Mouse (Mus musculus): ENCODE data around the gene Stox2. TPM values are rescaled to one million over a fixed set of nuclear protein-coding genes. Genes with fewer than 3 reads are reported as not detected.
"Not testable (repeated sequence)": the region's sequence is repeated elsewhere in the genome, so short reads cannot be mapped to it uniquely, and the experiment has no call there.

Stox2 gene
- polyA plus RNA-seq, 1 experiment from 2014 or later, result 22.3 TPM

GRCm38 (mm10) chr8:47439271-47439670 is 6.9 kb downstream of the Stox2 start:
- H3K36me3 ChIP-seq, result no peaks in the 10 kb centered on the region
- 55% methylated on average over 12 of the region's 12 CpGs for WGBS
- no peaks in the 10 kb centered on the region for H3K9me3 ChIP-seq
- no peak for ATAC-seq (ENCODE audit: insufficient number of reproducible peaks, insufficient read depth, low FRiP score, low TSS enrichment, low read depth)
- no peak overlapping the region for H3K9ac ChIP-seq
- no peak overlapping the region for H3K27ac ChIP-seq
- no peaks in the 10 kb centered on the region for H3K27me3 ChIP-seq
- no peaks in the 10 kb centered on the region for H3K4me1 ChIP-seq
- H3K4me3 ChIP-seq, result no peak overlapping the region
- no peak overlapping the region for H3K4me2 ChIP-seq

GRCm38 (mm10) chr8:47437976-47438375 is 8.2 kb downstream of the Stox2 start:
- WGBS, result 86% methylated on average over 6 of the region's 6 CpGs
- no peak overlapping the region for H3K4me2 ChIP-seq
- H3K36me3 ChIP-seq, result no peaks in the 10 kb centered on the region
- no peak overlapping the region for H3K9ac ChIP-seq
- H3K4me3 ChIP-seq, result no peak overlapping the region
- ATAC-seq (ENCODE audit: insufficient number of reproducible peaks, insufficient read depth, low FRiP score, low TSS enrichment, low read depth), result no peak
- H3K9me3 ChIP-seq, result no peaks in the 10 kb centered on the region
- no peaks in the 10 kb centered on the region for H3K27me3 ChIP-seq
- no peak overlapping the region for H3K27ac ChIP-seq
- H3K4me1 ChIP-seq, result no peaks in the 10 kb centered on the region

- Histone ChIP-seq H3K27ac (no peak overlapping the region), H3K36me3 (no peaks in the 10 kb centered on the region), H3K9ac (no peak overlapping the region), H3K4me3 (no peak overlapping the region), H3K4me1 (0 out of 2 replicates have a peak, but pooled peaks cover 4% of the 10 kb centered on the region), H3K27me3 (no peaks in the 10 kb centered on the region), H3K9me3 (no peaks in the 10 kb centered on the region), H3K4me2 (no peak overlapping the region)
- WGBS, result 80% methylated on average over 2 of the region's 2 CpGs
- ATAC-seq (ENCODE audit: insufficient number of reproducible peaks, insufficient read depth, low FRiP score, low TSS enrichment, low read depth), result no peak
Observed at GRCm38 (mm10) chr8:47435861-47436260, 10.3 kb downstream of the Stox2 start.

GRCm38 (mm10) chr8:47435412-47435811 is 10.8 kb downstream of the Stox2 start:
- Histone ChIP-seq H3K4me3 (no peak overlapping the region), H3K27me3 (no peaks in the 10 kb centered on the region), H3K9ac (no peak overlapping the region), H3K4me2 (no peak overlapping the region), H3K9me3 (no peaks in the 10 kb centered on the region), H3K27ac (no peak overlapping the region), H3K36me3 (no peaks in the 10 kb centered on the region), H3K4me1 (0 out of 2 replicates have a peak, but pooled peaks cover 4% of the 10 kb centered on the region)
- ATAC-seq (ENCODE audit: insufficient number of reproducible peaks, insufficient read depth, low FRiP score, low TSS enrichment, low read depth), result no peak
- 55% methylated on average over 4 of the region's 4 CpGs for WGBS

DNA sequence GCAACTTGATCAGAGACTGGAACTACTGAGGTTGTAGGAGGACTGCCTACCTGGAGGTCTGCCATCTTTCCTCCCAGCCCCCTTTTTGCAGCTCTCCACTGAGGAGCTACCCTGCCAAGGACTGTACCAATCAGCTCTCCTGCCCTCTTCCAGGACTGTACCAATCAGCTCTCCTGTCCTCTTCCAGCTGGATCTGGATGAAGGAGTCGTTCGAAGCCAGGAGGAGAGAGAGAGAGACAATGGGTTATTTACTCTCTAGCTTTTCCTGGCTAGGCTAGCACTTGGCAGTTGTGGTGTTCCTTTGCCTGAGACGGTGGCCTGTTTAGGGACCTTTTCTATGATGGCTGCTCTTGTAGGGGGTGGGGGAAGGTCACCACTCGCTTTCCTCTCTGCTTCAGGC is 14.9 kb downstream of the Stox2 start:
- Histone ChIP-seq H3K36me3 (no peaks in the 10 kb centered on the region), H3K9me3 (no peaks in the 10 kb centered on the region), H3K27ac (no peak overlapping the region), H3K27me3 (no peaks in the 10 kb centered on the region), H3K4me2 (no peak overlapping the region), H3K4me3 (no peak overlapping the region), H3K9ac (no peak overlapping the region), H3K4me1 (0 out of 2 replicates have a peak, but pooled peaks cover 4% of the 10 kb centered on the region)
- ATAC-seq (ENCODE audit: insufficient number of reproducible peaks, insufficient read depth, low FRiP score, low TSS enrichment, low read depth), result no peak
- WGBS, result 64% methylated on average over 4 of the region's 4 CpGs

DNA sequence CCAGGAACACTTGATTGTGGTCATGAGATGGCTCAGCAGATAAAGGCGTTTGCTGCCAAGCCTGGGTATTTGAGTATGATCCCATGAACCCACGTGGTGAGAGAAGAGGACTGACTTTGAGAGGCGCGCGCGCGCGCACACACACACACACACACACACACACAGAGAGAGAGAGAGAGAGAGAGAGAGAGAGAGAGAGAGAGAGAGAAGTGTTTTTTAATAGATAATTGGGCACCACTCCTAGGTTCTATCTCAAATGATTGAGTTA is 32.0 kb downstream of the Stox2 start:
- not testable (repeated sequence) for H3K9ac ChIP-seq; H3K36me3 ChIP-seq; ATAC-seq (ENCODE audit: insufficient number of reproducible peaks, insufficient read depth, low FRiP score, low TSS enrichment, low read depth); H3K27ac ChIP-seq; H3K9me3 ChIP-seq
- Histone ChIP-seq H3K4me3 (peak overlapping the region; percentile 62), H3K4me2 (peak overlapping the region; percentile 97), H3K27me3 (peaks cover 71% of the 10 kb centered on the region), H3K4me1 (peaks cover 20% of the 10 kb centered on the region)
- WGBS, result 1% methylated on average over 8 of the region's 8 CpGs

- Histone ChIP-seq H3K4me3 (peak overlapping the region; percentile 62), H3K4me1 (peaks cover 20% of the 10 kb centered on the region), H3K9ac (peak overlapping the region; percentile 72), H3K9me3 (no peaks in the 10 kb centered on the region), H3K36me3 (no peaks in the 10 kb centered on the region), H3K27ac (peak overlapping the region; percentile 23; the same call in 1 of the 2 replicates), H3K4me2 (peak overlapping the region; percentile 97), H3K27me3 (peaks cover 76% of the 10 kb centered on the region)
- under 1% methylated on average over 42 of the region's 46 CpGs for WGBS
- 0 out of 2 replicates have a peak, but pooled peaks have one; percentile 52 for ATAC-seq (ENCODE audit: insufficient number of reproducible peaks, insufficient read depth, low FRiP score, low TSS enrichment, low read depth)
Observed at GRCm38 (mm10) chr8:47413524-47414257, 32.5 kb downstream of the Stox2 start.

- H3K9me3 ChIP-seq, result no peaks in the 10 kb centered on the region
- ATAC-seq (ENCODE audit: insufficient number of reproducible peaks, insufficient read depth, low FRiP score, low TSS enrichment, low read depth), result peak; percentile 49
- H3K36me3 ChIP-seq, result no peaks in the 10 kb centered on the region
- H3K27me3 ChIP-seq, result peaks cover 83% of the 10 kb centered on the region
- peaks cover 20% of the 10 kb centered on the region for H3K4me1 ChIP-seq
- WGBS, result under 1% methylated on average over 80 of the region's 81 CpGs
- H3K4me2 ChIP-seq, result peak overlapping the region; percentile 97
- H3K27ac ChIP-seq, result peak overlapping the region; percentile 23; the same call in 1 of the 2 replicates
- peak overlapping the region; percentile 62 for H3K4me3 ChIP-seq
- peak overlapping the region; percentile 72 for H3K9ac ChIP-seq
Observed at GRCm38 (mm10) chr8:47412696-47413523, 33.3 kb downstream of the Stox2 start.

DNA sequence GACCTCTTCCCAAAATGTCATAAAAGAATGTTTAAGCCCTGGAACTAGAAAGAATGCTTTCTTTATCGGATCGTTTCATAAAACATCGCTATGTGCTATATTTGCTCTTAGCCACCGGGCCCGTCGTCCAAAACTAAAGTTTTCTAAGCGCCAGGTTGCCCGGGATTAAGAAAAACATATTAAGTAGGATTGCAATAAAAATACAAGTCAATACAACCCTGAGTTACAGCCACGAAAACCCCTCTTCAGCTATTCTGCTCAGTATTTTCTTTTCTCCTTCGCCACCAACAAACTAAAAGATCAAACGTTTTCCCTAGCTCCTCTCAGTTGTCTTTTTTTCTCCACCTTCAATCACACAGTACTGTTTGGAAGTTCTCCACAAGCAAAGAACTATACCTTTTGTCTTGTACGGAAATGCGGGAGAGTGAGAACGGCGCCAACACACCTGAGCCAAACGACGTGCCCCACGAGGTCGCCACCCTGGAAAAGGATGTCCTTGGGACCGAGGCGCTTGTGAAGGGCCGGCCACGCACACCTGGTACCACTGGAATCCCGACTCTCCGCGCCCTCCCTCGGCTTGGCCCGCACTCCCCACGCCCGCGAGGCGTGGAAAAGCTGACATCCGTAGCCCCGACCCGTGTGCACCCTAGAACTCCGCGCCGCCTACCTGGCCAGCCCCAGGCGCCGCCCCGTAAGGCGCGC is 34.0 kb downstream of the Stox2 start:
- WGBS, result under 1% methylated on average over 43 of the region's 43 CpGs
- H3K27me3 ChIP-seq, result peaks cover 91% of the 10 kb centered on the region
- H3K9me3 ChIP-seq, result no peaks in the 10 kb centered on the region
- ATAC-seq (ENCODE audit: insufficient number of reproducible peaks, insufficient read depth, low FRiP score, low TSS enrichment, low read depth), result peak; percentile 15; the same call in 1 of the 2 replicates
- H3K9ac ChIP-seq, result peak overlapping the region; percentile 72
- H3K4me2 ChIP-seq, result peak overlapping the region; percentile 97
- peaks cover 20% of the 10 kb centered on the region for H3K4me1 ChIP-seq
- no peaks in the 10 kb centered on the region for H3K36me3 ChIP-seq
- no peak overlapping the region for H3K27ac ChIP-seq
- H3K4me3 ChIP-seq, result peak overlapping the region; percentile 62

- Histone ChIP-seq H3K27me3 (peaks cover 87% of the 10 kb centered on the region), H3K4me1 (peaks cover 20% of the 10 kb centered on the region), H3K9me3 (no peaks in the 10 kb centered on the region), H3K9ac (no peak overlapping the region), H3K4me2 (peak overlapping the region; percentile 97; the same call in 1 of the 2 replicates), H3K27ac (no peak overlapping the region), H3K36me3 (no peaks in the 10 kb centered on the region), H3K4me3 (peak overlapping the region; percentile 62)
- ATAC-seq (ENCODE audit: insufficient number of reproducible peaks, insufficient read depth, low FRiP score, low TSS enrichment, low read depth), result no peak
- WGBS, result 4% methylated on average over 12 of the region's 12 CpGs
Observed at GRCm38 (mm10) chr8:47411321-47411720, 34.8 kb downstream of the Stox2 start.

DNA sequence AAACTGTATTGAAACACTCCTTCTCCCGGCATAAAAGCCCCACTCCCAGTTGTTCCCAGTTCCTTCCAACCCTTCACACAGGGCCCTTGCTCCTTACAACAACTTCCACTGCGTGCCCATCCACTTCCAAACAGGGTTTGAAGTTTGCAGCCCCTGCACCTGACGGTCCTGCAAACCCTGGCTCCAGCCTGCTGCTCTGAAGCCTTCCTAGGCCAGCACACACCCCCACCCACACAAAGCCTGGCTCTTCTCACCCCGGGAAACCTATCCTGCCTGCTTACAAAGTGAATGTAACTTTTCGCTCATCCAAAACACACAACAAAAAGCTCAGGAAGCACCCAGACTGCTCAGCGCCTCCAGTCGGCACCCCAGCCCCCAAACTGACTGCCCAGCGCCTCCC is 37.1 kb downstream of the Stox2 start:
- 3% methylated on average over 8 of the region's 8 CpGs for WGBS
- no peaks in the 10 kb centered on the region for H3K9me3 ChIP-seq
- H3K36me3 ChIP-seq, result no peaks in the 10 kb centered on the region
- no peak for ATAC-seq (ENCODE audit: insufficient number of reproducible peaks, insufficient read depth, low FRiP score, low TSS enrichment, low read depth)
- 0 out of 2 replicates have a peak overlapping the region, but pooled peaks have one; percentile 27 for H3K9ac ChIP-seq
- no peak overlapping the region for H3K27ac ChIP-seq
- peaks cover 70% of the 10 kb centered on the region for H3K27me3 ChIP-seq
- peak overlapping the region; percentile 33 for H3K4me2 ChIP-seq
- H3K4me1 ChIP-seq, result peaks cover 19% of the 10 kb centered on the region
- 0 out of 2 replicates have a peak overlapping the region, but pooled peaks have one; percentile 9 for H3K4me3 ChIP-seq

All from embryonic facial prominence, embryonic 13.5 days (tissue).